Mouse (Mus musculus) thymus, postnatal 14 days (tissue): ENCODE measurements around the gene Gas1.

Experiments used
- DNase-seq: peaks from one replicate; pipeline ENCODE4 v3.0.0; 2021

Gas1 gene

DNA sequence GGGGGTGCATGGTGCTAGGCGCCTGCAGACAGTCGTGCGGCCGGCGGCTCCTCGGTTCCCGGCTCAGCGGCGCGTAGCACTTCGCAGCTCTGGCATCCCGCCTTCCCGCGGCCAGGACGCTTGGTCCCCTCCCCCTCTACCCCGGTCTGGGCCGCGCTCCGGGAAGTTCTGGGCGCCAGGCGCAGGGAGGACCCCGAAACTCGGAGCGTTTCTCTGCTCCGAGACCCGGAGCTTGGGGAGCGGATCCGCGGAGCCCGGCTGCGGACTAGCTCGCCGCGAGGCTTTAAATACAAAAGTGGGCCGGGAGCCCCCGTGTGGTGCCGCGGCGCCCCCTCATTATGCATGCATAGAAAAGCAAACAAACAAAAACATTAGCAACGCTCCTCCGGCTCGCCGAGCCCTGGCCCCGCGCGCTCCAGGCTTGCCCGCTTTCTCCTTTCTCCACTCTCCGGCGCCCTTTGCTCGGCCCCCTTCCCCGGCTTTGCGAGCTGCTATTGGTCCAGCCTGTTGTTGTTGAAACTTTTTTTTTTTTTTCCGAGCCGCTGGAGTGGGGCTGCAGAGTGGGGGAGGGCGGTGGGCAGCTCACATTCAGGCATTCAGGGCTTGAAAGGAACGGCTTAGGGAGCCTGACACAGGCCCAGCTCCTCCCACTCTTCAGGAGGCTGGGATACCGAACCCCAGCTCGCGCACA lies at the start of gene Gas1:
Gene Gas1, minus strand, starts transcription at position 260 of the 691 bp plus-strand sequence.
- DNase-seq = peak; percentile 8

DNA sequence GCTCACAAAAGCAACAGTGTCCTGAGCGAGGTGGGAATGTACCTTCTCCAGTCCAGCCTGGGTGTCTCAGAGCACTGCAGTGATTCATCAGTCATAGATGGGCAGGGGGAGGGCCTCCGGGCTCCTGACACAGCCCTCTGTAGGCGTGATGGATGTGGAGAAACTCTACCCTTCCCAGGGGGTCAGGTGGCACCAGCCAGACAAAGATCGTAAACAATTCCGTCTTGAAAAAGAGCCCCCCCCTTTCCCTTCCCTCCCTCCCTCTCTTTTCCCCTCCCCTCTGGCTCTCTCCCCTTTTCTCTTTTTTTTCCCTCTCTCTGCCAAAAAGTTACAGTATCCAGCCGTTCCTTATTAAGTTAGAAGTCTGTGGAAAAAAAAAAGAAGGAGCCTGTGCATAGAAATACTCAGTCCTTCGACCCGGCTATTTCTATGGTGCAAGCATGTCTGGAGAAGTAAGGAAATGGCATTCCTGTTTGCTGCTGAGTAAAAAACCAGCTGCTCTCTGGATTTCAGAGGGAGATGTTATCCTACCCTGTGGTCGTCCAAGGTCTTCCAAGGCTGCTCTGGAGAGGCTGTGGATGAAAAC lies 49.2 kb upstream of the Gas1 start:
- DNase-seq = no peak

GRCm38 (mm10) chr13:60225736-60226135 lies 48.6 kb upstream of the Gas1 start:
- DNase-seq = no peak

- DNase-seq = no peak
These were observed 48.1 kb upstream of the Gas1 start for GRCm38 (mm10) chr13:60225276-60225675.

GRCm38 (mm10) chr13:60223797-60224196 lies 46.6 kb upstream of the Gas1 start:
- no peak for DNase-seq

GRCm38 (mm10) chr13:60222336-60222735 lies 45.2 kb upstream of the Gas1 start:
- DNase-seq = no peak

DNA sequence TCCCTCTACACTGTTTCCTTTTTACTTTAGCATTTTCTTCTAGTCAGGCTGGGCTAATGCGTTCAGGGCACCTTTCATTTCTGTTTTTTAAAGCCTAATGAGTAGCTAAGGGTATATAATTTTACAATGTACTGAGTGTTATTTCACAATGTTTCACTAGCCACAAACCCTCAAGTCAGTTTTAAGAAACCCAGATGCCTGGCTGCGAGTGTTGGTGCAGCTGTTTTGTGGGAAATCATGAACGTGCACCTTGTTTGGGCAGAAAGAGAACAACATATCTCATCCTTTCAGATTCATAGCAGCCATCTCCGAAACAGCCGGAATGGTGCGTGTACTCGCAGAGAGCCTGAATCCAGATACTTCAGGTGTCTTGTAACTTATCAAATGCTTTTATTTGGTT lies 36.7 kb upstream of the Gas1 start:
- no peak for DNase-seq

GRCm38 (mm10) chr13:60207135-60207601 lies 30.0 kb upstream of the Gas1 start:
- DNase-seq = no peak

GRCm38 (mm10) chr13:60204746-60205145 lies 27.6 kb upstream of the Gas1 start:
- no peak for DNase-seq

- DNase-seq = no peak
These were observed 16.1 kb upstream of the Gas1 start for GRCm38 (mm10) chr13:60193273-60193672.

GRCm38 (mm10) chr13:60189923-60190322 lies 12.8 kb upstream of the Gas1 start:
- no peak for DNase-seq

DNA sequence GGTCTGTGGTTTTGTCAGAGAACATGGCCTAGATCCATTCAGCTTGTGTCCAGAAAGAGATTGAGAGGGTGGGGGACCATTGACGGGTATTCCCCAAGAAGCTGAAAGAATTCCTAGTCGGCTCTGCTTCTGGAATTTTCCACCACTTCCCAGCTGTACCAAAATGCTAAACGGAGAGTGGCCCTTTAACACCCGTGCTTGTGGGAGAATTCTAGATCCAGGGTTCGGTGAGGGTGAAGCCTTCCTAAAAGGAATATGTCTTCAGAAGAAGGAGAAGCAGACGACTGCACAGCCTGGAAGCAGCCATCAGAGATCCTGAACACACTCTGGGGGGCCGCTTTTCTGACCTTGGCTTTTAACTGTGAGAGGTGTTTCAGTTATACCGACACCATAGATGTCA lies 11.8 kb upstream of the Gas1 start:
- DNase-seq = no peak

- DNase-seq = no peak
These were observed 10.1 kb upstream of the Gas1 start for GRCm38 (mm10) chr13:60187276-60187675.

DNA sequence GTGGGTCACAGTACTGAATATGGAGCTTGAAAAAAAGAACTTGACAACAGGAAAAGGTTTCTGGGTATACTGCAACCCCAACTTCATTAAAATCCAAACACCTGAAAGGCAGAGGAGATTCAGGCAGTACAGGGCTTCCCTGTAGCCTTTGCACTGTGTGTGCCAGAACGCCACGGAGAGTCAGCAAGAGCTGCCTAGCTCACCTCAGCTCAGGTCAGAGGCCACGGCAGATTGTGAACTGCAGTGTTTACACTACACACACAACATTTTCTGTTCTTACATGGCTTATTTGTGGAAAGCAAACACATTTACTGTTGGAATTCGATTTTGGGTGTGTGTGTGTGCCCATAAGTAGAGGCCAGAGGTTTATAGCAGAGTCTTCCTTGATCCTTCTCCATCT lies 5.2 kb upstream of the Gas1 start:
- no peak for DNase-seq

DNA sequence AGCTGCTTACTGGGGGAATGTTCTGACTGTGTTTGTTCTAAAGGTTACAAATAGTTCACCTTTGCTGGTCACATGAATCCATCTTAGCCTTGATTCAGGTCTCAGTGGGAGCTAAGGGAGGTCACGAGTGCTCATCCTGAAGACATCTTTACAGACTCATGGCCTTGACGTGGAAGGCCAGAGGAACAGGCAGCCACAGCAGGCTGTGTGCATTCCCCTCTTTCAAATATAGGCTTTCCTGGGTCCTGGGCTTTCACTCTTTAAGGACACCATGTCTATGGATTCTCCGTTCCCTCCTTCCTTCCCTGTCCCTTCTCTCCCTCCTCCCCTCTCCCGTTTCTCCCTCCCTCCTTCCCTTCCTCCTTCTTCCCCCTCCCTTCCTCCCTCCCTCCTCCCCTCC lies 2.5 kb upstream of the Gas1 start:
- no peak for DNase-seq

DNA sequence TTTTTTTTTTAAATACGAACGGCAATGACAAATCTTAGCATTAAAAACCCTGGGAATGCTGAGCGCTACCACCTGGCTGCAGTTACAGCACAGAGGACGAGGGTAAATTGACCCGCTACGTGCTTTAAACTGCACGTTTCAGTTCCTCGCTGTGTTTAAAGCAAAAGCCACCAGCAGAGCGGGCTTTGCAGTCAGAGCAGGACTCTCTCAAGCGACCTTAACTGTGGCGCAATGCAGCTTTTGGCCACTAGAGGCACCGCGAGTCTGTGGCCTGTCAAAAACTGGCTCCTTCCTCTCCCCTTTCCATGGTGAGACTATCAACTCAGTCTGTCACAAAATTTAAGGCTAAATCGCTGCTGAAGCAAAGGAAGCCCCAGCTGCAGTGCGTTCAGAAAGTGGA lies 1.3 kb upstream of the Gas1 start:
- peak; percentile 52 for DNase-seq

- no peak for DNase-seq
These were observed 589 bp upstream of the Gas1 start for GRCm38 (mm10) chr13:60177797-60178110.

- DNase-seq = no peak
These were observed 424 bp downstream of the Gas1 start for GRCm38 (mm10) chr13:60176776-60177105.

GRCm38 (mm10) chr13:60176136-60176775 lies 909 bp downstream of the Gas1 start:
- no peak for DNase-seq

GRCm38 (mm10) chr13:60175490-60176135 lies 1.6 kb downstream of the Gas1 start:
- DNase-seq = no peak

- no peak for DNase-seq
These were observed 2.2 kb downstream of the Gas1 start for GRCm38 (mm10) chr13:60174953-60175352.

- DNase-seq = no peak
These were observed 3.3 kb downstream of the Gas1 start for GRCm38 (mm10) chr13:60173591-60174524.

DNA sequence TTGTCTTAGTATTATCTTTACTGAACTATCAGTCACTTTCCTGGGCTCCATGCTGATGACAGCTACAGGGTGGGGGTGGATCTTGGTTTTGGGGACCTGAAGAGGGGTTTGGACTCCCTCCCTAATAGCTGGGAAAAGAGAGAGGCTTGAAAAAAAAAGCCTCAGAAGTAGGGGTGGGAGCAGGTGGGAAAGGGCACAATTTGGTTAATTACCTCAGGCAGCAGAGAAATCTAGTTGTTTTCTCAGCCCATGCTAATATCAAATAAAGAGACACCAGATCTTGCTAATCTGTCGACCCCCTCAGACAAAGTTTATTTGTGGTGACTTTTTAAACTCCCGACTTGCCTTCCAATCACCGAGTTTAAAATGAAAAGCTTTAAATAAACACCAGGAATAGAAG lies 4.0 kb downstream of the Gas1 start:
- no peak for DNase-seq
